Mouse (Mus musculus): ENCODE results near the gene Cckbr. TPM values are rescaled to one million over a fixed set of nuclear protein-coding genes. Genes with fewer than 3 reads are reported as not detected.
"Not testable (repeated sequence)": the region's sequence is repeated elsewhere in the genome, so short reads cannot be mapped to it uniquely, and the experiment has no call there.

Gene Cckbr
- polyA plus RNA-seq, 1 experiment from 2014 or later: not detected

DNA sequence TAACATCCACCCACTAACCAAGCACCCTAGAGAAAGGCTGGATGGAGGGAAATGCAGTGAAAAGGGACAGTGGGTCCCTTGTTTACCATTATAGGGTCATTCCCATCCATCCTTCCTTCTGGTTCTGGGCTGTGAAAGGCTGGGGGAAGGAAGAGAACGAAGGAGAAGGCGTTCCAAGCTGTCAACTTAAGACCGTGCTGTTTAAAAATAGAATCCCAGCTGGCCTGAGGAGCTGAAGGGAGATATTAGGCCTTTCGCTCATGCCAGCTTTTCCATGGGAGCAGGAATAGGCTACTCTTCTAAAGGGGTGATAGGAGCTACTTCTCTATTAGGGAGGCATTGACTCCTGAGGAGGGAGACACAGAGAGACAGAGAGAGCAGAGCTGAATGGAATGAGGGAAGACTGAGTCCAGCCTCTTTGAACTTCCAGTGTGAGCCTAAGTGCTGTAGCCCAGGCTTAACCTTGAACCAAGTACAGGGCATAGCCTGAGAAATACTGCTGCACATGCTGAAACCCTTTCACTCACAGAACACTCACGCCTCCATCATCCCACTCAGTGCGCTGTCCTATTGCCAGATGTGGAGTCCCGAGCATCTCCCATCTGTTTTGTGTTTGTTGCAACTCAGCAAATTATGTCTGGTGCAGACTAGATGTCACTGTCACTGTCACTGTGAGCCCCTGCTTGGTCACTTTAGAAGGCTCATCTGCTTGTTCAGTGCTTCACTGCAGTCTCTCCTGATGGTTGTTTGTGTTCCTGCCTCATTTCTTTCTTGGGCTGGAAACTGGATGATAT is 12.6 kb downstream of the Cckbr start:
- 64% methylated on average over 7 of the region's 7 CpGs for WGBS
- H3K4me3 ChIP-seq (replicated peaks): no peak overlapping the region
- H3K27me3 ChIP-seq: no peaks in the 10 kb centered on the region
- ATAC-seq (ENCODE audit: insufficient number of reproducible peaks, insufficient read depth, low FRiP score, low TSS enrichment, low read depth): no peak
- no peak overlapping the region for H3K27ac ChIP-seq
- no peaks in the 10 kb centered on the region for H3K4me1 ChIP-seq (replicated peaks)
- no peak overlapping the region for H3K4me2 ChIP-seq
- H3K9ac ChIP-seq (replicated peaks): no peak overlapping the region
- H3K36me3 ChIP-seq: no peaks in the 10 kb centered on the region
- no peaks in the 10 kb centered on the region for H3K9me3 ChIP-seq

DNA sequence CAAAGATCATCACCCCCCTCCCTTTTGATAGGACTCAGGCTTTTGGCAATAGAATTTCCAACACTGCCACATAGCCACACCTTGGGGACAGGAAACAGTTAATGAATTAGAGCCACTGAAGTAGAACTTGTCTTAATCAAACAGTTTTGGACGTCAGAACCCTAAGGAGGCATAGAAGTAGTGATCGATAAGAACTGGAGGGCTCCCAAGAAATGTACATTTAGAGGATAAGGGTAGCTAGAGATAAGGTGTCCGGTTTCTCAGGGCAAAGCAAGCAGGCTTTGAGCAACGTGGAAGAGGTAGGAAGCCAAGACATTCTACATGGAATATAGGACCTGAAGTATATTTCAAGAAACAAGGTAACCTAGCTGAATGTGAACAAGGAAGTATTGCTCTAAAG is 15.9 kb downstream of the Cckbr start:
- Histone ChIP-seq H3K27ac (no peak overlapping the region), H3K9me3 (no peaks in the 10 kb centered on the region), H3K4me3 (replicated peaks) (no peak overlapping the region), H3K36me3 (no peaks in the 10 kb centered on the region), H3K4me1 (replicated peaks) (no peaks in the 10 kb centered on the region), H3K9ac (replicated peaks) (no peak overlapping the region), H3K4me2 (no peak overlapping the region), H3K27me3 (no peaks in the 10 kb centered on the region)
- WGBS: 65% methylated on average over 4 of the region's 4 CpGs
- ATAC-seq (ENCODE audit: insufficient number of reproducible peaks, insufficient read depth, low FRiP score, low TSS enrichment, low read depth): no peak

GRCm38 (mm10) chr7:105445076-105445475 is 19.5 kb downstream of the Cckbr start:
- no peaks in the 10 kb centered on the region for H3K9me3 ChIP-seq
- WGBS: 75% methylated on average over 3 of the region's 3 CpGs
- H3K4me3 ChIP-seq (replicated peaks): no peak overlapping the region
- ATAC-seq (ENCODE audit: insufficient number of reproducible peaks, insufficient read depth, low FRiP score, low TSS enrichment, low read depth): no peak
- H3K27ac ChIP-seq: no peak overlapping the region
- H3K9ac ChIP-seq (replicated peaks): no peak overlapping the region
- H3K27me3 ChIP-seq: no peaks in the 10 kb centered on the region
- H3K36me3 ChIP-seq: no peaks in the 10 kb centered on the region
- no peak overlapping the region for H3K4me2 ChIP-seq
- H3K4me1 ChIP-seq (replicated peaks): no peaks in the 10 kb centered on the region

- 91% methylated on average over 4 of the region's 4 CpGs for WGBS
- ATAC-seq (ENCODE audit: insufficient number of reproducible peaks, insufficient read depth, low FRiP score, low TSS enrichment, low read depth); H3K9me3 ChIP-seq; H3K27me3 ChIP-seq; H3K9ac ChIP-seq (replicated peaks); H3K4me3 ChIP-seq (replicated peaks); H3K4me1 ChIP-seq (replicated peaks); H3K27ac ChIP-seq; H3K4me2 ChIP-seq; H3K36me3 ChIP-seq: not testable (repeated sequence)
These were observed 27.8 kb downstream of the Cckbr start for GRCm38 (mm10) chr7:105453345-105453744.

GRCm38 (mm10) chr7:105458546-105458945 is 33.0 kb downstream of the Cckbr start:
- no peak overlapping the region for H3K4me3 ChIP-seq (replicated peaks)
- no peaks in the 10 kb centered on the region for H3K4me1 ChIP-seq (replicated peaks)
- H3K4me2 ChIP-seq: no peak overlapping the region
- H3K27me3 ChIP-seq: no peaks in the 10 kb centered on the region
- no peaks in the 10 kb centered on the region for H3K36me3 ChIP-seq
- no peak overlapping the region for H3K27ac ChIP-seq
- no peak for ATAC-seq (ENCODE audit: insufficient number of reproducible peaks, insufficient read depth, low FRiP score, low TSS enrichment, low read depth)
- H3K9ac ChIP-seq (replicated peaks): no peak overlapping the region
- H3K9me3 ChIP-seq: no peaks in the 10 kb centered on the region

- H3K27me3 ChIP-seq; ATAC-seq (ENCODE audit: insufficient number of reproducible peaks, insufficient read depth, low FRiP score, low TSS enrichment, low read depth); H3K36me3 ChIP-seq; H3K4me3 ChIP-seq (replicated peaks); H3K9ac ChIP-seq (replicated peaks); H3K4me2 ChIP-seq; H3K4me1 ChIP-seq (replicated peaks); H3K9me3 ChIP-seq; H3K27ac ChIP-seq: not testable (repeated sequence)
- 77% methylated on average over 5 of the region's 5 CpGs for WGBS
These were observed 40.0 kb downstream of the Cckbr start for GRCm38 (mm10) chr7:105465505-105465904.

DNA sequence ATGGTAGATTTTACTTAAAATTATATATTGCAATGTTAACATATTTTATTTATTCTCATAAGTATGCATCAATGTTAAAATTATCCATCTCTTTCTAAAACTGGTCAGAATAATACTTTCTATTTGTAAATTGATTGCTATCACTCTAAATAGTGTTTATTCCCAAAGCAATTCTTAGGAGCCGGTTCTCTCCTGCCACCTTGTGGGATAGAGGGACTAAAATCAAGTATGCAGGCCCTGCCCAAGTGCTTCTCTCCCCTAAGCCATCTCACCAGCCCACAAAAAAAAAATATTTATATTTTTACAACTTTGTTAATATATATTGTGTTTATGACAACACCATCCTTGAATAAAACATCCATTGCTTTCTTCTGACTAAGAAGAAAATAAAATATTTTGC is 47.1 kb downstream of the Cckbr start:
- ATAC-seq (ENCODE audit: insufficient number of reproducible peaks, insufficient read depth, low FRiP score, low TSS enrichment, low read depth): no peak
- H3K4me1 ChIP-seq (replicated peaks): no peaks in the 10 kb centered on the region
- no peak overlapping the region for H3K9ac ChIP-seq (replicated peaks)
- no peaks in the 10 kb centered on the region for H3K27me3 ChIP-seq
- H3K9me3 ChIP-seq: no peaks in the 10 kb centered on the region
- WGBS: 52% methylated on average over 1 of the region's 1 CpGs
- H3K27ac ChIP-seq: no peak overlapping the region
- no peak overlapping the region for H3K4me2 ChIP-seq
- H3K36me3 ChIP-seq: no peaks in the 10 kb centered on the region
- no peak overlapping the region for H3K4me3 ChIP-seq (replicated peaks)

GRCm38 (mm10) chr7:105474771-105475315 is 49.3 kb downstream of the Cckbr start:
- H3K36me3 ChIP-seq: no peaks in the 10 kb centered on the region
- no peak overlapping the region for H3K27ac ChIP-seq
- no peak overlapping the region for H3K4me3 ChIP-seq (replicated peaks)
- no peaks in the 10 kb centered on the region for H3K27me3 ChIP-seq
- 56% methylated on average over 4 of the region's 4 CpGs for WGBS
- no peaks in the 10 kb centered on the region for H3K9me3 ChIP-seq
- ATAC-seq (ENCODE audit: insufficient number of reproducible peaks, insufficient read depth, low FRiP score, low TSS enrichment, low read depth): no peak
- H3K4me1 ChIP-seq (replicated peaks): no peaks in the 10 kb centered on the region
- H3K4me2 ChIP-seq: no peak overlapping the region
- no peak overlapping the region for H3K9ac ChIP-seq (replicated peaks)

DNA sequence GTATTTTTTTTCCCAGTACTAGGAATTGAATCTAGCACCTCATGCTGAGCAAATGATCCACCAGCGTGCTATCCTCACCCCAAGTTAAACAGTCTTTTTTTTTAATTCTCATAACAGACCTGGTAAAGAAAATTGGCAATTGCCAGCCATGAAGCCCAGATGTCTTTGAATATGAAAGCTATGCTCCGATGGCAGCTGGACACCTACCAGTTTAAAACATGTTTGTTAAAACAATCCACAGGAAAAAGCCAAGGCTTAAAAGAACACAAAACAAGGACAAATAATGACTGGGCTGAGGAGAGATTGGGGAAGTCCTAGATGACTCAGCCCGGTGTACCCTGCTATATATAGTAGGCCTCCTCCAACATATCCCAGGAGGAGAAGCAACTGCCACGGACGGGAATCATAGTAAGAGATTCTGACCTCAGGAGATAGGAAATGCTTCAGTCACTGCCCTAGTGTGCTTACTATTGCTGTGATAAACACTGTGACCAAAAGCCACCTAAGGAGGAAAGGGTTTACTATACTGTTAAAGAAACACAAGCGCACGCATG is 49.9 kb downstream of the Cckbr start:
- no peak for ATAC-seq (ENCODE audit: insufficient number of reproducible peaks, insufficient read depth, low FRiP score, low TSS enrichment, low read depth)
- Histone ChIP-seq H3K36me3 (no peaks in the 10 kb centered on the region), H3K9ac (replicated peaks) (no peak overlapping the region), H3K27ac (no peak overlapping the region), H3K9me3 (no peaks in the 10 kb centered on the region), H3K27me3 (peaks cover 4% of the 10 kb centered on the region), H3K4me2 (no peak overlapping the region), H3K4me3 (replicated peaks) (no peak overlapping the region), H3K4me1 (replicated peaks) (no peaks in the 10 kb centered on the region)
- 83% methylated on average over 7 of the region's 7 CpGs for WGBS

- Histone ChIP-seq H3K9ac (replicated peaks) (no peak overlapping the region), H3K9me3 (no peaks in the 10 kb centered on the region), H3K4me3 (replicated peaks) (no peak overlapping the region), H3K36me3 (no peaks in the 10 kb centered on the region), H3K4me2 (no peak overlapping the region), H3K27ac (no peak overlapping the region), H3K4me1 (replicated peaks) (peaks cover 6% of the 10 kb centered on the region; the same call in 1 of the 2 replicates), H3K27me3 (peaks cover 18% of the 10 kb centered on the region)
- no peak for ATAC-seq (ENCODE audit: insufficient number of reproducible peaks, insufficient read depth, low FRiP score, low TSS enrichment, low read depth)
- WGBS: 84% methylated on average over 10 of the region's 10 CpGs
These were observed 51.3 kb downstream of the Cckbr start for GRCm38 (mm10) chr7:105476683-105477432.

DNA sequence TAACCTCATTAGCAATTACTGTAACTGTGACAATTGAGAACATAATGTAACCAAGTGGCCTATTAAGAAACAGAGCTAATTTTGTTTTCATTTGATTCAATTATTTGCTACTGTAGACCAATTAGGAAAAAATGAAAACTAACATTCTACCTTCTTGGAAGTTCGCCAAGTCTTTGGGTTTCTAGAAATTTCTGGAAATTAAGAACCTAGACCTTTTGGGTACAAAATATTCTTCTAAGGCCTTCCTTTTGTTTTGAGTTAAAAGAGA is 51.8 kb downstream of the Cckbr start:
- ATAC-seq (ENCODE audit: insufficient number of reproducible peaks, insufficient read depth, low FRiP score, low TSS enrichment, low read depth): no peak
- 93% methylated on average over 1 of the region's 1 CpGs for WGBS

More for the DNA sequence above, 51.8 kb downstream of the Cckbr start:
- Histone ChIP-seq H3K9me3 (no peaks in the 10 kb centered on the region), H3K36me3 (no peaks in the 10 kb centered on the region), H3K4me3 (replicated peaks) (no peak overlapping the region), H3K4me2 (no peak overlapping the region), H3K27me3 (peaks cover 23% of the 10 kb centered on the region), H3K27ac (no peak overlapping the region), H3K9ac (replicated peaks) (no peak overlapping the region), H3K4me1 (replicated peaks) (peaks cover 11% of the 10 kb centered on the region; the same call in 1 of the 2 replicates)

Data from limb, embryonic 12.5 days (tissue).